Mouse (Mus musculus): ENCODE measurements around the gene Cdh16. TPM values are rescaled to one million over a fixed set of nuclear protein-coding genes. Genes with fewer than 3 reads are reported as not detected.

Cdh16 gene
- total RNA-seq, 1 experiment: not detected

- in situ Hi-C loops (cut with MboI; ENCODE audit: low sequenced_read_pairs in 2 of 2, unreplicated experiment in 2 of 2): loop anchor here in 1 of 2 experiments (25.0 kb wide), 1 partner anchor 634 kb away; the partner anchor contains the start of genes B3gnt9, Fbxl8, Hsf4 and Tradd
- no peak for DNase-seq (ENCODE audit: low read depth, low spot score)
- Histone ChIP-seq H3K4me3 (ENCODE audit: insufficient read depth in 1 of 2, low read depth in 1 of 2, low read length in 2 of 2, poor library complexity in 1 of 2, severe bottlenecking in 1 of 2) (no peak overlapping the region), H3K27ac (ENCODE audit: insufficient read depth, low read depth, low read length, poor library complexity, severe bottlenecking) (no peak overlapping the region), H3K9ac (ENCODE audit: insufficient read depth, low read depth, low read length, poor library complexity, severe bottlenecking) (no peak overlapping the region), H3K36me3 (ENCODE audit: control insufficient read depth, insufficient read depth, low read length, poor library complexity, severe bottlenecking) (no peaks in the 10 kb centered on the region), H3K9me3 (ENCODE audit: control insufficient read depth, insufficient read depth, low read depth, low read length) (no peaks in the 10 kb centered on the region), H3K4me1 (ENCODE audit: control insufficient read depth in 2 of 2, insufficient read depth in 2 of 2, low read length in 2 of 2, poor library complexity in 1 of 2) (peaks cover 0 to 10% of the 10 kb centered on the region in 2 experiments; a peak in 2 of 4 replicates)
- TF ChIP-seq CHD2 (IDR thresholded peaks at IDR 0.05; ENCODE audit: low read depth, low read length) (no peak), ZNF384 (IDR thresholded peaks at IDR 0.05; ENCODE audit: low read depth, low read length) (no peak), HCFC1 (IDR thresholded peaks at IDR 0.05; ENCODE audit: borderline replicate concordance, insufficient read depth, low read length) (no peak), ZC3H11A (IDR thresholded peaks at IDR 0.05; ENCODE audit: borderline replicate concordance, low read depth, low read length) (no peak), MAFK (IDR thresholded peaks at IDR 0.05; ENCODE audit: insufficient read depth, low read depth, low read length) (no peak)
Measured at GRCm38 (mm10) chr8:104628402-104628801, 4.2 kb upstream of the Cdh16 start.

GRCm38 (mm10) chr8:104627065-104627740 lies 3.0 kb upstream of the Cdh16 start:
- no peak for DNase-seq (ENCODE audit: low read depth, low spot score)
- H3K9ac ChIP-seq (ENCODE audit: insufficient read depth, low read depth, low read length, poor library complexity, severe bottlenecking): no peak overlapping the region
- no peak overlapping the region for H3K4me3 ChIP-seq (ENCODE audit: insufficient read depth in 1 of 2, low read depth in 1 of 2, low read length in 2 of 2, poor library complexity in 1 of 2, severe bottlenecking in 1 of 2)
- in situ Hi-C loops (cut with MboI; ENCODE audit: low sequenced_read_pairs in 2 of 2, unreplicated experiment in 2 of 2): loop anchor here in 1 of 2 experiments (25.0 kb wide), 1 partner anchor 635 kb away; the partner anchor contains the start of genes B3gnt9, Fbxl8, Hsf4 and Tradd
- H3K4me1 ChIP-seq (ENCODE audit: control insufficient read depth in 2 of 2, insufficient read depth in 2 of 2, low read length in 2 of 2, poor library complexity in 1 of 2): peaks cover 0 to 5% of the 10 kb centered on the region in 2 experiments; a peak in 2 of 4 replicates
- no peak overlapping the region for H3K27ac ChIP-seq (ENCODE audit: insufficient read depth, low read depth, low read length, poor library complexity, severe bottlenecking)
- H3K9me3 ChIP-seq (ENCODE audit: control insufficient read depth, insufficient read depth, low read depth, low read length): no peaks in the 10 kb centered on the region
- H3K36me3 ChIP-seq (ENCODE audit: control insufficient read depth, insufficient read depth, low read length, poor library complexity, severe bottlenecking): no peaks in the 10 kb centered on the region
- TF ChIP-seq CHD2 (IDR thresholded peaks at IDR 0.05; ENCODE audit: low read depth, low read length): no peak
- TF ChIP-seq HCFC1 (IDR thresholded peaks at IDR 0.05; ENCODE audit: borderline replicate concordance, insufficient read depth, low read length): no peak
- peak; percentile 90 for TF ChIP-seq ZNF384 (IDR thresholded peaks at IDR 0.05; ENCODE audit: low read depth, low read length)

GRCm38 (mm10) chr8:104620765-104621164 lies 3.4 kb downstream of the Cdh16 start:
- H3K4me1 ChIP-seq (ENCODE audit: control insufficient read depth in 2 of 2, insufficient read depth in 2 of 2, low read length in 2 of 2, poor library complexity in 1 of 2): no peaks in the 10 kb centered on the region
- TF ChIP-seq CHD2 (IDR thresholded peaks at IDR 0.05; ENCODE audit: low read depth, low read length): no peak
- in situ Hi-C loops (cut with MboI; ENCODE audit: low sequenced_read_pairs in 2 of 2, unreplicated experiment in 2 of 2): no loop called here
- H3K9me3 ChIP-seq (ENCODE audit: control insufficient read depth, insufficient read depth, low read depth, low read length): no peaks in the 10 kb centered on the region
- no peaks in the 10 kb centered on the region for H3K36me3 ChIP-seq (ENCODE audit: control insufficient read depth, insufficient read depth, low read length, poor library complexity, severe bottlenecking)
- DNase-seq (ENCODE audit: low read depth, low spot score): no peak
- H3K9ac ChIP-seq (ENCODE audit: insufficient read depth, low read depth, low read length, poor library complexity, severe bottlenecking): no peak overlapping the region
- no peak overlapping the region for H3K4me3 ChIP-seq (ENCODE audit: insufficient read depth in 1 of 2, low read depth in 1 of 2, low read length in 2 of 2, poor library complexity in 1 of 2, severe bottlenecking in 1 of 2)
- no peak overlapping the region for H3K27ac ChIP-seq (ENCODE audit: insufficient read depth, low read depth, low read length, poor library complexity, severe bottlenecking)

- H3K9ac ChIP-seq (ENCODE audit: insufficient read depth, low read depth, low read length, poor library complexity, severe bottlenecking): no peak overlapping the region
- no peaks in the 10 kb centered on the region for H3K4me1 ChIP-seq (ENCODE audit: control insufficient read depth in 2 of 2, insufficient read depth in 2 of 2, low read length in 2 of 2, poor library complexity in 1 of 2)
- H3K9me3 ChIP-seq (ENCODE audit: control insufficient read depth, insufficient read depth, low read depth, low read length): no peaks in the 10 kb centered on the region
- H3K36me3 ChIP-seq (ENCODE audit: control insufficient read depth, insufficient read depth, low read length, poor library complexity, severe bottlenecking): no peaks in the 10 kb centered on the region
- H3K4me3 ChIP-seq (ENCODE audit: insufficient read depth in 1 of 2, low read depth in 1 of 2, low read length in 2 of 2, poor library complexity in 1 of 2, severe bottlenecking in 1 of 2): no peak overlapping the region
- in situ Hi-C loops (cut with MboI; ENCODE audit: low sequenced_read_pairs in 2 of 2, unreplicated experiment in 2 of 2): no loop called here
- no peak overlapping the region for H3K27ac ChIP-seq (ENCODE audit: insufficient read depth, low read depth, low read length, poor library complexity, severe bottlenecking)
- DNase-seq (ENCODE audit: low read depth, low spot score): no peak
- no peak for TF ChIP-seq CHD2 (IDR thresholded peaks at IDR 0.05; ENCODE audit: low read depth, low read length)
- TF ChIP-seq ZC3H11A (IDR thresholded peaks at IDR 0.05; ENCODE audit: borderline replicate concordance, low read depth, low read length): no peak
- TF ChIP-seq ZNF384 (IDR thresholded peaks at IDR 0.05; ENCODE audit: low read depth, low read length): no peak
- no peak for TF ChIP-seq HCFC1 (IDR thresholded peaks at IDR 0.05; ENCODE audit: borderline replicate concordance, insufficient read depth, low read length)
- no peak for TF ChIP-seq MAFK (IDR thresholded peaks at IDR 0.05; ENCODE audit: insufficient read depth, low read depth, low read length)
Measured at GRCm38 (mm10) chr8:104613119-104613518, 11.1 kb downstream of the Cdh16 start.

GRCm38 (mm10) chr8:104611613-104612012 lies 12.6 kb downstream of the Cdh16 start:
- Histone ChIP-seq H3K36me3 (ENCODE audit: control insufficient read depth, insufficient read depth, low read length, poor library complexity, severe bottlenecking) (no peaks in the 10 kb centered on the region), H3K27ac (ENCODE audit: insufficient read depth, low read depth, low read length, poor library complexity, severe bottlenecking) (no peak overlapping the region), H3K4me1 (ENCODE audit: control insufficient read depth in 2 of 2, insufficient read depth in 2 of 2, low read length in 2 of 2, poor library complexity in 1 of 2) (no peaks in the 10 kb centered on the region), H3K9me3 (ENCODE audit: control insufficient read depth, insufficient read depth, low read depth, low read length) (no peaks in the 10 kb centered on the region), H3K9ac (ENCODE audit: insufficient read depth, low read depth, low read length, poor library complexity, severe bottlenecking) (no peak overlapping the region), H3K4me3 (ENCODE audit: insufficient read depth in 1 of 2, low read depth in 1 of 2, low read length in 2 of 2, poor library complexity in 1 of 2, severe bottlenecking in 1 of 2) (no peak overlapping the region)
- no peak for TF ChIP-seq ZNF384 (IDR thresholded peaks at IDR 0.05; ENCODE audit: low read depth, low read length)
- TF ChIP-seq HCFC1 (IDR thresholded peaks at IDR 0.05; ENCODE audit: borderline replicate concordance, insufficient read depth, low read length): no peak
- no peak for TF ChIP-seq MAFK (IDR thresholded peaks at IDR 0.05; ENCODE audit: insufficient read depth, low read depth, low read length)
- no peak for TF ChIP-seq ZC3H11A (IDR thresholded peaks at IDR 0.05; ENCODE audit: borderline replicate concordance, low read depth, low read length)
- TF ChIP-seq CHD2 (IDR thresholded peaks at IDR 0.05; ENCODE audit: low read depth, low read length): no peak
- in situ Hi-C loops (cut with MboI; ENCODE audit: low sequenced_read_pairs in 2 of 2, unreplicated experiment in 2 of 2): no loop called here
- no peak for DNase-seq (ENCODE audit: low read depth, low spot score)
